Mouse (Mus musculus) gastrocnemius, adult 8-10 months (tissue): ENCODE results near the gene Mafb. TPM values are rescaled to one million over a fixed set of nuclear protein-coding genes. Genes with fewer than 3 reads are reported as not detected.

ENCODE experiments used
- DNase-seq, 2 experiments: peaks; one replicate each; pipeline ENCODE4 v3.0.0; 2022; ENCODE audit warnings: low spot score in 2 of 2
- total RNA-seq, 4 experiments: library from RNA; stranded (reverse); gene quantifications; 2 replicates each; pipeline ENCODE4 v1.2.4; 2022

The Mafb gene
- total RNA-seq, 4 experiments from 2014 or later: 9.1 to 25.8 (median 17.9) TPM

DNA sequence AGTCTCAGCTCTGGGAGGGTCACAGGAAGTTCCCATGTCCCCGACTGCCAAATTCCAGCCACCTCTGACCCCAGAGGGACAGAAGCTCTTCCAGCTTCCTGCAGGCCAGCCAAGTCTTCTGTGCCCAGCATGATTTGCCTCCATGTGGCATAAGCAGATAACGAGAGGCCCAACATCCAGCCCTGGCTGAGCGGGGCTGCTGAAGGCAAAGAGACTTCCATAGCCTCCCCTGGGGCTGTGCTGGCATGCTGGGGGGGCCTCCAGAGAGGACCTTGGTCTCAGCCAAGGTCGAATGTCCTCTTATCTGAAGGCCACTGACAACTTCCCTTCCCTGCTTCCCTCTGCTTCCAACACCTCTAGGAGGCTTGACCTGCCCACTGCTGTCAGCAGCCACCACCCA lies 39.7 kb downstream of the Mafb start:
- DNase-seq: no peak

- DNase-seq: no peak
These were observed 41.7 kb downstream of the Mafb start for GRCm38 (mm10) chr2:160325105-160325644.

GRCm38 (mm10) chr2:160321829-160322228 lies 45.0 kb downstream of the Mafb start:
- DNase-seq: peak in 1 of 2 experiments; percentile 34

GRCm38 (mm10) chr2:160318255-160318654 lies 48.6 kb downstream of the Mafb start:
- DNase-seq: no peak

Other genes starting within 250 kb of the Mafb start
- gene Gm826, start 32.9 kb downstream of the Mafb start, total RNA-seq: 1 to 10 TPM; 1.6 to 3.4 (median 2.1) TPM